Mouse (Mus musculus): Measurements from ENCODE around the gene Tmprss11b. TPM values are rescaled to one million over a fixed set of nuclear protein-coding genes. Genes with fewer than 3 reads are reported as not detected.

The Tmprss11b gene
- total and polyA plus RNA-seq, 2 experiments from 2014 or later, result not detected

GRCm38 (mm10) chr5:86640795-86641194 lies 35.4 kb downstream of the Tmprss11b start:
- Histone ChIP-seq H3K27me3 (ENCODE audit: insufficient read depth, low read length) (no peaks in the 10 kb centered on the region), H3K9me3 (ENCODE audit: low read length) (no peaks in the 10 kb centered on the region), H3K36me3 (ENCODE audit: insufficient read depth) (no peaks in the 10 kb centered on the region), H3K4me3 (ENCODE audit: low read depth, low read length) (no peak overlapping the region), H3K4me1 (ENCODE audit: insufficient read depth) (no peaks in the 10 kb centered on the region), H3K9ac (no peak overlapping the region), H3K4me2 (ENCODE audit: low read depth) (no peak overlapping the region), H3K27ac (ENCODE audit: low read depth, low read length) (no peak overlapping the region)
- no peak for TF ChIP-seq CTCF (IDR thresholded peaks at IDR 0.05; ENCODE audit: low read depth)
- 67% methylated on average over 3 of the region's 3 CpGs for WGBS
- DNase-seq (no peak), ATAC-seq (no peak)

- no peak within 1 kb of the TSS for H3K27ac ChIP-seq (ENCODE audit: low read depth, low read length)
- H3K27me3 ChIP-seq (ENCODE audit: insufficient read depth, low read length), result no peaks in the 10 kb centered on the region
- no peak for TF ChIP-seq CTCF (IDR thresholded peaks at IDR 0.05; ENCODE audit: low read depth)
- H3K4me2 ChIP-seq (ENCODE audit: low read depth), result no peak within 1 kb of the TSS
- ATAC-seq (no peak), DNase-seq (no peak)
- no peaks in the 10 kb centered on the region for H3K4me1 ChIP-seq (ENCODE audit: insufficient read depth)
- H3K4me3 ChIP-seq (ENCODE audit: low read depth, low read length), result no peak within 1 kb of the TSS
- no peaks in the 10 kb centered on the region for H3K9me3 ChIP-seq (ENCODE audit: low read length)
- H3K36me3 ChIP-seq (ENCODE audit: insufficient read depth), result no peaks in the 10 kb centered on the region
- WGBS, result 81% methylated on average over 5 of the region's 5 CpGs
- no peak within 1 kb of the TSS for H3K9ac ChIP-seq
These were observed 43.8 kb downstream of the Tmprss11b start, which contains the start of gene Tmprss11f for GRCm38 (mm10) chr5:86632324-86632723. TSS of gene Tmprss11f (minus strand) at chr5:86632424.

- no peak overlapping the region for H3K9ac ChIP-seq
- WGBS, result 75% methylated on average over 2 of the region's 2 CpGs
- H3K4me2 ChIP-seq (ENCODE audit: low read depth), result no peak overlapping the region
- H3K36me3 ChIP-seq (ENCODE audit: insufficient read depth), result no peaks in the 10 kb centered on the region
- DNase-seq, result no peak
- no peak overlapping the region for H3K27ac ChIP-seq (ENCODE audit: low read depth, low read length)
- no peak for TF ChIP-seq CTCF (IDR thresholded peaks at IDR 0.05; ENCODE audit: low read depth)
- no peak for ATAC-seq
- no peaks in the 10 kb centered on the region for H3K4me1 ChIP-seq (ENCODE audit: insufficient read depth)
- no peaks in the 10 kb centered on the region for H3K27me3 ChIP-seq (ENCODE audit: insufficient read depth, low read length)
- H3K4me3 ChIP-seq (ENCODE audit: low read depth, low read length), result no peak overlapping the region
- H3K9me3 ChIP-seq (ENCODE audit: low read length), result no peaks in the 10 kb centered on the region
These were observed 45.5 kb downstream of the Tmprss11b start for GRCm38 (mm10) chr5:86630700-86631099.

- Histone ChIP-seq H3K27ac (ENCODE audit: low read depth, low read length) (no peak overlapping the region), H3K36me3 (ENCODE audit: insufficient read depth) (no peaks in the 10 kb centered on the region), H3K27me3 (ENCODE audit: insufficient read depth, low read length) (no peaks in the 10 kb centered on the region), H3K4me1 (ENCODE audit: insufficient read depth) (no peaks in the 10 kb centered on the region), H3K9ac (no peak overlapping the region), H3K4me2 (ENCODE audit: low read depth) (no peak overlapping the region), H3K4me3 (ENCODE audit: low read depth, low read length) (no peak overlapping the region), H3K9me3 (ENCODE audit: low read length) (no peaks in the 10 kb centered on the region)
- 83% methylated on average over 1 of the region's 1 CpGs for WGBS
- DNase-seq, result no peak
- no peak for TF ChIP-seq CTCF (IDR thresholded peaks at IDR 0.05; ENCODE audit: low read depth)
- no peak for ATAC-seq
These were observed 54.4 kb downstream of the Tmprss11b start for GRCm38 (mm10) chr5:86621778-86622177.

Other genes with a start within 250 kb of the Tmprss11b start
- gene Tmprss11a, start 207.4 kb downstream of the Tmprss11b start, total RNA-seq (2014; rRNA removed), result not detected in 2 replicates
- 0.05 TPM in 1 of 2 replicates, not detected in the other for gene Tmprss11a, start 207.4 kb downstream of the Tmprss11b start, polyA plus RNA-seq (2015; fragmentation: Nextera tagmentation; extraction: Ambion mirVana)
- gene Tmprss11g, start 157.8 kb downstream of the Tmprss11b start, total RNA-seq (2014; rRNA removed), result not detected in 2 replicates
- not detected in 2 replicates for gene Tmprss11g, start 157.8 kb downstream of the Tmprss11b start, polyA plus RNA-seq (2015; fragmentation: Nextera tagmentation; extraction: Ambion mirVana)
- gene Tmprss11f, start 43.9 kb downstream of the Tmprss11b start, total RNA-seq (2014; rRNA removed), result not detected in 2 replicates
- gene Tmprss11f, start 43.9 kb downstream of the Tmprss11b start, polyA plus RNA-seq (2015; fragmentation: Nextera tagmentation; extraction: Ambion mirVana), result not detected in 2 replicates
- gene Tmprss11e, start 69.5 kb upstream of the Tmprss11b start, total RNA-seq (2014; rRNA removed), result 0.14 TPM in 1 of 2 replicates, not detected in the other
- gene Tmprss11e, start 69.5 kb upstream of the Tmprss11b start, polyA plus RNA-seq (2015; fragmentation: Nextera tagmentation; extraction: Ambion mirVana), result not detected in 2 replicates
- 59.5 and 81.8 TPM in 2 replicates for gene Ythdc1, start 127.9 kb upstream of the Tmprss11b start, total RNA-seq (2014; rRNA removed)
- 20.6 and 28.3 TPM in 2 replicates for gene Ythdc1, start 127.9 kb upstream of the Tmprss11b start, polyA plus RNA-seq (2015; fragmentation: Nextera tagmentation; extraction: Ambion mirVana)
- gene Ugt2b34, start 230.6 kb upstream of the Tmprss11b start, total RNA-seq (2014; rRNA removed), result not detected in 2 replicates
- not detected in 2 replicates for gene Ugt2b34, start 230.6 kb upstream of the Tmprss11b start, polyA plus RNA-seq (2015; fragmentation: Nextera tagmentation; extraction: Ambion mirVana)